Mouse (Mus musculus) thymus, adult 2 months (tissue): ENCODE results near the gene Gm15446.
A peak's percentile ranks its signal among the peaks of the same experiment; 100 is the strongest.
"Not testable (repeated sequence)": the region's sequence is repeated elsewhere in the genome, so short reads cannot be mapped to it uniquely, and the experiment has no call there.

Experiments
- CTCF ChIP-seq: fragments of 200-500 bp; IDR thresholded peaks from 2 replicates; pipeline ENCODE4 v1.5.1; 2012; ENCODE audit warnings: mild to moderate bottlenecking, control low read depth, low read length, moderate library complexity, borderline replicate concordance; ENCODE audit not compliant: control insufficient read depth, poor library complexity, insufficient read depth; ENCODE audit errors: extremely low read depth
- POLR2A ChIP-seq: fragments of 200-500 bp; IDR thresholded peaks from 2 replicates; pipeline ENCODE4 v1.6.1; 2012; ENCODE audit warnings: mild to moderate bottlenecking, low read length, control low read depth, moderate library complexity; ENCODE audit not compliant: control insufficient read depth, poor library complexity, insufficient read depth; ENCODE audit errors: extremely low read depth

GRCm38 (mm10) chr5:109923261-109924071 lies at the start of gene Gm15446:
- 0 out of 2 replicates have a peak, but pooled peaks have one; percentile 23 for TF ChIP-seq POLR2A
- not testable (repeated sequence) for TF ChIP-seq CTCF
